Mouse (Mus musculus): Measurements from ENCODE around the gene Sema3b. TPM values are rescaled to one million over a fixed set of nuclear protein-coding genes. Genes with fewer than 3 reads are reported as not detected.

Gene Sema3b
- polyA plus RNA-seq, 1 experiment from 2014 or later, result 4.6 TPM

DNA sequence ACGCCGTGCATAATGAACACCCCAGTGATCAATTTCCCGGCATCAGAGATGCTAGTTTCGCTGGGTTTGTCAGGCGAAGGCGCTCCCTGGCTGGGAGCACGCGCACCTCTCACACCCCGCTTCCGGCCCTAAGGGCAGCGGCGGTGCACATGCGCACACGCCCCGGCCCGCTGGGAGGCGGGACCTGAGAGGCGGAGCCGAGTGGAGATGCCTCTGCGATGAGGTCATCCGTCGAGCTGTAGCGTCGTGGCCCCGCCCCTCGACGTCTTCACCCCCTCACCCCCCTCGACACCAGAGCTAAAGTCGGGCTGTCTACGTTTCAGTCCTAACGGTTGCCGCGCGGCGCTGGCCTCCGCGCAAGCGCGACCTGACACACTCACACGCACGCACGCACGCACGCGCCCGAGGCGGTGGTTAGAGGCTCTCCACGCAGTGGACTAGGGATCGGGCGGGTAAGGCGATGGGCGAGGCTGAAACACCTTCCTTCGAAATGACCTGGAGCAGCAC lies 54.7 kb downstream of the Sema3b start:
- peaks cover 22% of the 10 kb centered on the region for H3K36me3 ChIP-seq

DNA sequence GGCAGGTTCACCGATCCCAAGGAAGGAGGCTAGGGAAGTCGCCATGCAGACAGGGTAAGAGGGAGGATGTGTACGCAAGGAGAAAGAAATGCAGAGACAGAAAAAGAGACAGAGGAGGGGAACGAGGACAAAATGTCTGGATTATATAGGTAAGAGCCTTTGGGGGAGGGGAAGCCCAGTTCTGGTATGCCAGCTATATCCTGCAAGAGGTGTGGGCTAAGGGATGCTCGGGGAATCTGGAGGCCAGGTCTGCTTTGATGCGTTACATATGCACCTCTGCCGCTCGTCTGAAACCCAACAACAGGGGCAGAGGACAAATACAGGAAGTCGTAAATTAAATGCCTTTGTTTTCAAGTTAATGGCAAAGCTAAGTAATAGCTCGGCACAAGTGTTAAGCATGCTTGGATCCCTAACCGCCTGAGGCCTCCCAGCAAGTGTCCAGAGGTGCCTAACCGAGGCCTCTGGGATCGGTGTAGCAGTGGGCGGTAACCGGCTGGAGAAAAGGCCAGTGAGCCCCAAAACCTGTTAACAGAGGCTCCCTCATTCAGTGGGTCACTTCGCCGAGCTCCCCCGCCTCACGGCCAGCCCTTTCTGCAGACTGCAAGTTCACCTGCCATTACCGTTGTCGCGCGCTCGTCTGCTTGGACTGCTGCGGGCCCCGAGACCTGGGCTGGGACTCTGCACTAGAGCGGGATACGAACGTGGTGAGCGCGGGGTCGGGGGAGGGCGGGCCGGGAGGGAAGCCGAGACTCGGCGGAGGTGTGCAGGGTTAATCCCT lies 55.3 kb downstream of the Sema3b start:
- H3K27ac ChIP-seq (replicated peaks), result peak overlapping the region; percentile 84
- 7% methylated on average over 37 of the region's 37 CpGs for WGBS
- H3K4me3 ChIP-seq, result peak overlapping the region; percentile 52
- ATAC-seq (ENCODE audit: low FRiP score, low read depth), result peak; percentile 62
- H3K4me2 ChIP-seq, result peak overlapping the region; percentile 87
- H3K9ac ChIP-seq, result peak overlapping the region; percentile 64
- peaks cover 15% of the 10 kb centered on the region for H3K36me3 ChIP-seq
- peaks cover 44% of the 10 kb centered on the region for H3K27me3 ChIP-seq
- peaks cover 44% of the 10 kb centered on the region for H3K4me1 ChIP-seq (replicated peaks)
- no peaks in the 10 kb centered on the region for H3K9me3 ChIP-seq

More for the DNA sequence above, 54.7 kb downstream of the Sema3b start:
- H3K27me3 ChIP-seq, result peaks cover 37% of the 10 kb centered on the region
- H3K4me1 ChIP-seq (replicated peaks), result peaks cover 44% of the 10 kb centered on the region
- H3K27ac ChIP-seq (replicated peaks), result peak overlapping the region; percentile 84
- peak overlapping the region; percentile 52 for H3K4me3 ChIP-seq
- H3K9me3 ChIP-seq, result no peaks in the 10 kb centered on the region
- peak overlapping the region; percentile 64 for H3K9ac ChIP-seq
- peak; percentile 95 for ATAC-seq (ENCODE audit: low FRiP score, low read depth)
- under 1% methylated on average over 53 of the region's 53 CpGs for WGBS
- H3K4me2 ChIP-seq, result peak overlapping the region; percentile 87

DNA sequence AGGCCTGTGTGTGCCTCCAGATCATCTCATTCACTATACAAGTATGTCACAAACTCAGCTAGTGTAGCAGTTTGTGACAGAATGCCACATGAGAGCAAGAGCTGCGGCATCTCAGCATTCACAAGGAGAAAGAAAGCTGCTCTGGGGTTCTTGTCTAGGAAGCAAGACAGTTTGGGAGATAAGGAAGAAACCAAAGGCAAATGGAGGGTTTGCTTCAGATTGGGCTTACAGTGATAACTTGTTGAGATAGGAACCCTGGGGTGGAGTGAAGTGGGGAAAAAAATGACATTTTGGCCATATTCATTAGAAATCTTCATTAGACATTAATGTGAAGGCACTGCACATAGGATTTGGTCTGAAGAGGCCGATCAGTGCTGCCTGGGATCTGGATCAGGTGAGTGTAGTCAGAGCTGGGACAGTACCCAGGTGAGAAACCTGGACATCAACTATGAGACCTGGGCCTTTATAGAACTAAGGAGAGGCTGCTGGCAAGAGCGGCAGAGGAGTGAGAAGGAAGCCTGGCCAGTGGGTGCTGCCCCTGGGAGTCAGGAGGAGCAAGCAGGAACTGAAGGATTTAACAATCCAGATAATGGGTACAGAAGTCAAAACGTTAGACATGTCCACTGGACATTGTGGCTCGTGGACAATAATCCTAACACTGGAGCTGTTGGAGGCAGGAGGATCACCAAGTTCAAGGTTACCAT lies 56.2 kb downstream of the Sema3b start:
- 86% methylated on average over 5 of the region's 5 CpGs for WGBS
- ATAC-seq (ENCODE audit: low FRiP score, low read depth), result no peak
- peaks cover 44% of the 10 kb centered on the region for H3K4me1 ChIP-seq (replicated peaks)
- H3K9ac ChIP-seq, result no peak overlapping the region
- peaks cover 45% of the 10 kb centered on the region for H3K27me3 ChIP-seq
- no peaks in the 10 kb centered on the region for H3K9me3 ChIP-seq
- peak overlapping the region; percentile 87; the same call in 1 of the 2 replicates for H3K4me2 ChIP-seq
- H3K4me3 ChIP-seq, result no peak overlapping the region; the same call in 1 of the 2 replicates
- no peak overlapping the region for H3K27ac ChIP-seq (replicated peaks)
- H3K36me3 ChIP-seq, result peaks cover 7% of the 10 kb centered on the region

DNA sequence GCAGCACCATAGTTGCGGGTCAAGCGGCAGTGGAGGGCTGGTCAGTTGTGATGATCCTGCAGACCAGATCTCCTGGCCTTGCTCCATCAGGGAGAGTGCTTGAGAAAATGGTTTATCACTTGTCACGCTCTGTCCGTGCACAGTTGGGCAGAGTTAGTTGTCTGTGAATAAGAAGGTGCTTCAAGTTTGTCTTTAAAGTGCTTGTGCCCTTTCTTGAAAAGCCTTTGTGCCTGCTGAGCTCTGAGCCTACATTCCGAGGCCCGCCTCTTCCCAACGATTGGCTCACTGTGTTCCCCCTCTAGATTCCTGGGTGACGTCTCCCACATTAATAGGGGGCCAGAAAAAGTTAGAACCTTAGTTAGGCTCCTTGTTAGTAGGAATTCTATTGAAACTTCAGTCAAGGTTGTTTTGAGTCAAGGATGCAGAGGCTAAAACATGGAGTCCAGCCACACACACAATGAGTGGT lies 57.1 kb downstream of the Sema3b start:
- no peak for ATAC-seq (ENCODE audit: low FRiP score, low read depth)
- WGBS, result 13% methylated on average over 8 of the region's 8 CpGs
- peaks cover 53% of the 10 kb centered on the region for H3K4me1 ChIP-seq (replicated peaks)
- no peak overlapping the region for H3K27ac ChIP-seq (replicated peaks)
- H3K4me3 ChIP-seq, result peak overlapping the region; percentile 35
- peak overlapping the region; percentile 63 for H3K4me2 ChIP-seq
- no peaks in the 10 kb centered on the region for H3K36me3 ChIP-seq
- H3K9me3 ChIP-seq, result no peaks in the 10 kb centered on the region
- H3K9ac ChIP-seq, result peak overlapping the region; percentile 39
- H3K27me3 ChIP-seq, result peaks cover 45% of the 10 kb centered on the region

DNA sequence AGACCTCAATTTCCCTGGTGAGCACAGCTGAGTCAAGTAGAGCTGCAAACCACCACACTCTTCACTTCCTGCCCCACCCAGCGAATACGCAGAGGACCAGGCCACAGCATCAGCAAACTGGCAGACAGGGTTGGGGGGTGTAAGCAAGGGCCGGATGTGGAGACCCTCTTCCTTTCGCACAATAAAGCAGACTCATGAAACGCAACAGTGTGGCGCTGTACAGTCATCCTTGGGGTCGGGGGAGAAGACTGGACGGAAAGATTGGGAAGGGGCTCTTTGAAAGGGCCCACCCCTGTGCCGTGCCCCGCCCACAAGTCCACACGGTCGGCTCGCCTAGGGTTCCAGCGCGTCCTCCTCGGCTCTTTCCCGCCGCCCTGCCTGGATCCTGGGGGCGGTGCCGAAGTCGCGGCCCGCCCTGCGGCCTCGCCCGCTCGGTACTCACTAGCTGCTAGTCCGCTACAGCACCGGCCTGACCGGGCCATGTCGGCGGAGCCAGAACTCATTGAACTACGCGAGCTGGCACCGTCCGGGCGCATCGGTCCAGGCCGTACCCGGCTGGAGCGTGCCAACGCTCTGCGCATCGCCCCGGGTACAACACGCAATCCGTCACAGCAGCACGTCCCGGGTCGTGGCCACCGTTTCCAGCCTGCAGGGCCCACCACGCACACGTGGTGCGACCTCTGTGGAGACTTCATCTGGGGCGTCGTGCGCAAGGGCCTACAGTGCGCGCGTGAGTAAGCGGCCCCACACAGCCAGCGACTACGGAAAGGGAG lies 57.7 kb downstream of the Sema3b start, which contains the start of gene Rassf1:
Gene Rassf1, plus strand, starts transcription at position 439 of the 773 bp plus-strand sequence.
- no peak for ATAC-seq (ENCODE audit: low FRiP score, low read depth)
- H3K9ac ChIP-seq, result peak within 1 kb of the TSS; percentile 39
- peak within 1 kb of the TSS; percentile 63 for H3K4me2 ChIP-seq
- peaks cover 45% of the 10 kb centered on the region for H3K27me3 ChIP-seq
- H3K4me3 ChIP-seq, result peak within 1 kb of the TSS; percentile 35
- no peaks in the 10 kb centered on the region for H3K36me3 ChIP-seq
- peaks cover 54% of the 10 kb centered on the region for H3K4me1 ChIP-seq (replicated peaks)
- H3K9me3 ChIP-seq, result no peaks in the 10 kb centered on the region
- no peak within 1 kb of the TSS for H3K27ac ChIP-seq (replicated peaks)
- 2% methylated on average over 63 of the region's 63 CpGs for WGBS

DNA sequence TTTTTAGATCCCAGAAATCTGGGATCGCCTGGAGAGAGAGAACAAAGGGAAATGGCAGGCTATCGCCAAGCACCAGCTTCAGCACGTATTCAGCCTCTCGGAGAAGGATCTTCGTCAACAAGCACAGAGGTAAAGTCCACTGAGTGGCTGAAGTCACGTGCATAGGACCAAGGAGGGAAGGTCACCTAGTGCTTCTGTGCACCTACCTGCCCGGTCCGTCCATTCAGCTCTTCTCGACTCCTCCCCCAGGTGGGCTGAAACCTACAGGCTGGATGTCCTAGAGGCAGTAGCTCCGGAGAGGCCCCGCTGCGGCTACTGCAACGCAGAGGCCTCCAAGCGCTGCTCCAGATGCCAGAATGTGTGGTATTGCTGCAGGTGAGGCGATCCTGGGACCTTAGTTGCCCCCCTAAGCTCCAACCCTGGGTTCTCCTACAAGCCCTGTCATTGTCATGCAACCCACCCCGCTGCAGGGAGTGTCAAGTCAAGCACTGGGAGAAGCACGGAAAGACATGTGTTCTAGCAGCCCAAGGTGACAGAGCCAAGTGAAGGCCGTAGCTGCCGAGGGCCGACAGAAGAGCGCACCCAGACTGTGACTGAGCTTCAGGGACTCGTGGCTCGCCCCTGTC lies 58.4 kb downstream of the Sema3b start:
- WGBS, result 29% methylated on average over 23 of the region's 23 CpGs
- H3K36me3 ChIP-seq, result no peaks in the 10 kb centered on the region
- H3K27me3 ChIP-seq, result peaks cover 45% of the 10 kb centered on the region
- H3K9me3 ChIP-seq, result no peaks in the 10 kb centered on the region
- peak overlapping the region; percentile 63 for H3K4me2 ChIP-seq
- no peak overlapping the region for H3K9ac ChIP-seq
- peaks cover 47% of the 10 kb centered on the region for H3K4me1 ChIP-seq (replicated peaks)
- H3K27ac ChIP-seq (replicated peaks), result no peak overlapping the region
- peak overlapping the region; percentile 35; the same call in 1 of the 2 replicates for H3K4me3 ChIP-seq
- ATAC-seq (ENCODE audit: low FRiP score, low read depth), result no peak

DNA sequence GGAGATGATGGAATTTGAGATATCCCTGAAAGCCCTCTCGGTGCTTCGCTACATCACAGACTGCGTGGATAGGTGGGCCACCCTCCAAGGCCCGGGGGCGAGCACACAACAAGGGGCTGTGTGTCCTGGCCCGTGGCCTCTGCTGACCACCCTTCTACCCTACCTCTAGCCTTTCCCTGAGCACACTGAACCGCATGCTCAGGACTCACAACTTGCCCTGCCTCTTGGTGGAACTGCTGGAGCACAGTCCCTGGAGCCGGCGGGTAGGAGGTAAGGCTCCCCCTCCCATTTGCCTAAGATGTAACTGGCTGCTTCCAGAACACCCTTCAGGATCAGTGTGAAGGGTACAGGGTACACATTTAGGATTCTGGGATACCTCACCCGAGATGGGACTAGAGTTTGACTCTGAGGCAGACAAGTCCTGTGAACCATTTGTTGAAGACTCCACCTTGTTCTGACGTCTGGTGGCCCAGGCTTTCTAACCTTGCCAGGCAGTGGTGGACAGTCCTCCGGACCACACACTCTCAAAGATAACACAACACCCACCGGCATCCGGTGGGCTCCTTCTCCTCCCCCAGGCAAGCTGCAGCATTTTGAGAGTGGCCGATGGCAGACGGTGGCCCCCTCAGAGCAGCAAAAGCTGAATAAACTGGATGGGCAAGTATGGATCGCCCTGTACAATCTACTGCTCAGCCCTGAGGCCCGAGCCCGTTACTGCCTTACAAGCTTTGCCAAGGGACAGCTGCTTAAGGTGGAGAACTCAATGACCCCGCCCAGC lies 59.5 kb downstream of the Sema3b start:
- 87% methylated on average over 20 of the region's 20 CpGs for WGBS
- H3K36me3 ChIP-seq, result peaks cover 7% of the 10 kb centered on the region
- H3K27ac ChIP-seq (replicated peaks), result no peak overlapping the region
- H3K27me3 ChIP-seq, result peaks cover 45% of the 10 kb centered on the region
- H3K4me1 ChIP-seq (replicated peaks), result peaks cover 43% of the 10 kb centered on the region
- no peak for ATAC-seq (ENCODE audit: low FRiP score, low read depth)
- H3K9ac ChIP-seq, result no peak overlapping the region
- no peak overlapping the region for H3K4me2 ChIP-seq
- H3K4me3 ChIP-seq, result no peak overlapping the region
- no peaks in the 10 kb centered on the region for H3K9me3 ChIP-seq

DNA sequence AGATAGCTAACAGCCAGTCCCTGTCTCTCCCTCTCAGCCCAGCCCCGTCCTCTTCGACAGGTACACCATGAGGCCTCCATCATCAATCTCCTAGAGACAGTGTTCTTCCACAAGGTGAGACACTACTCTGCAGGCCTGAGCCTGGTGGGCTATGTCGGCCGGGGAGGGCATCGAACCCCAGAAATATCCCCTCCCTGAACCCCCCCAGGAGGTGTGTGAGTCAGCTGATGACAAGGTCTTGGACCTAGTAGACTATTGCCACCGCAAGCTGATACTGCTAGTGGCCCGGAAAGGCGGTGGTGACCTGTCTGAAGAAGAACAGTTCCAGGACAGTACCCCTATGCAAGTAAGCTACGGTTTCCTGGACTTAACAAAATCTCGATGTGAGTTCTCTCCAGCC lies 60.2 kb downstream of the Sema3b start:
- H3K9me3 ChIP-seq, result no peaks in the 10 kb centered on the region
- H3K36me3 ChIP-seq, result peaks cover 14% of the 10 kb centered on the region
- ATAC-seq (ENCODE audit: low FRiP score, low read depth), result no peak
- peaks cover 41% of the 10 kb centered on the region for H3K4me1 ChIP-seq (replicated peaks)
- no peak overlapping the region for H3K27ac ChIP-seq (replicated peaks)
- no peak overlapping the region for H3K4me2 ChIP-seq
- H3K9ac ChIP-seq, result no peak overlapping the region
- no peak overlapping the region for H3K4me3 ChIP-seq
- peaks cover 45% of the 10 kb centered on the region for H3K27me3 ChIP-seq
- 94% methylated on average over 10 of the region's 10 CpGs for WGBS

DNA sequence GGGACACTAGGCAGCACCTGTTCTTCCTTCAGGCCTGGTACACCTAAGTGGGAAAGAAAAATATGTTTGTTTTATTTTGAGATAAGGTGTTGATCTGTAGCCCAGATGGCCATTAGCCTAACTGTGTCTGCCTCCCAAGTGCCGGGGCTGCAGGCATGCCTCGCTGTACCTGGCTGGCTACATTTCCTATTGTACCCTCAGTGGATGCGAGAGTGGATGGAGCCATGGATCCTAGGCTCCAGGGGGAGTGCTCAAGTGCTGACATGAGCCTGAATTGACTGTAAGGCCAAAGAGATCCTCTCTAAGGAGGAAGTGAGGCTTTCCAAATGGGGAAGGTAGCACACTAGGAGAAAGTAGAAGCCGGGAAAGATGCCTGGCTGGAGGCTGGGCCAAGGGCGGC lies 61.1 kb downstream of the Sema3b start:
- H3K4me1 ChIP-seq (replicated peaks), result peaks cover 36% of the 10 kb centered on the region
- 79% methylated on average over 5 of the region's 5 CpGs for WGBS
- no peak overlapping the region for H3K4me2 ChIP-seq
- no peaks in the 10 kb centered on the region for H3K9me3 ChIP-seq
- H3K27me3 ChIP-seq, result peaks cover 43% of the 10 kb centered on the region
- H3K9ac ChIP-seq, result no peak overlapping the region
- no peak for ATAC-seq (ENCODE audit: low FRiP score, low read depth)
- H3K36me3 ChIP-seq, result peaks cover 17% of the 10 kb centered on the region
- no peak overlapping the region for H3K27ac ChIP-seq (replicated peaks)
- no peak overlapping the region for H3K4me3 ChIP-seq
